13 mouse cellular contexts compared by ENCODE assay signal in genomic region chr8:86721490-86721889, GRCm38 (mm10).
"Had no signal": no experiment of that assay in that cellular context is flagged by ENCODE, and none has a peak within 500 bp of the region (broad histone marks: within the 10 kb centered on the region; RNA-seq: fewer than 3 reads in every experiment).

No protein-coding gene starts in this region.

- H3K4me2 ChIP-seq: neural tube, embryonic 13.5 days; neural tube, embryonic 15.5 days; stomach, embryonic 15.5 days had no signal

- DNase-seq: retina, postnatal 1 day; right cerebral cortex, adult 18-20 months; right cerebral cortex, postnatal 14 days; right cerebral cortex, postnatal 25 days; right cerebral cortex, postnatal 4 days; spleen, adult 18-20 months; thymus, adult 18-20 months; thymus, adult 2 months; thymus, postnatal 36 days had no signal

- H3K4me3 ChIP-seq: neural tube, embryonic 13.5 days; neural tube, embryonic 15.5 days; stomach, embryonic 15.5 days had no signal

- H3K9me3 ChIP-seq: neural tube, embryonic 13.5 days; neural tube, embryonic 15.5 days; stomach, embryonic 15.5 days had no signal

- H3K9ac ChIP-seq: neural tube, embryonic 13.5 days; neural tube, embryonic 15.5 days; stomach, embryonic 15.5 days had no signal

- H3K4me1 ChIP-seq: neural tube, embryonic 13.5 days; neural tube, embryonic 15.5 days; stomach, embryonic 15.5 days had no signal

- H3K27ac ChIP-seq: neural tube, embryonic 13.5 days; neural tube, embryonic 15.5 days; stomach, embryonic 15.5 days; stomach, postnatal 0 days had no signal

- H3K27me3 ChIP-seq: neural tube, embryonic 13.5 days; neural tube, embryonic 15.5 days; stomach, embryonic 15.5 days had no signal
